Mouse (Mus musculus): ENCODE data around the gene Cnot3.

- no peak for TF ChIP-seq CTCF (IDR thresholded peaks at IDR 0.05; ENCODE audit: extremely low read depth, insufficient read length, insufficient replicate concordance, low read depth, low read length)
- TF ChIP-seq POLR2A (IDR thresholded peaks at IDR 0.05; ENCODE audit: low read depth, low read length): no peak
These were observed 21.9 kb downstream of the Cnot3 start for GRCm38 (mm10) chr7:3666921-3667391.

Measured in small intestine, adult 2 months (tissue).